Mouse (Mus musculus): ENCODE data around the gene Frmd6.

GRCm38 (mm10) chr12:70803494-70803893, 21.8 kb upstream of the Frmd6 start:
- TF ChIP-seq CTCF (IDR thresholded peaks at IDR 0.05; ENCODE audit: low read depth, low read length) (no peak), POLR2A (IDR thresholded peaks at IDR 0.05; ENCODE audit: borderline replicate concordance, low read depth, low read length) (no peak)

Data from bone marrow macrophage, adult 2 months (primary cell).